Mouse (Mus musculus): ENCODE measurements around the gene Fbxl22. TPM values are rescaled to one million over a fixed set of nuclear protein-coding genes. Genes with fewer than 3 reads are reported as not detected.

Gene Fbxl22
- 1.3 and 1.5 TPM in 2 replicates for polyA plus RNA-seq (2014; fragmentation: Nextera tagmentation; extraction: Ambion mirVana)

GRCm38 (mm10) chr9:66514256-66514770, at the start of gene Fbxl22:
Gene Fbxl22, minus strand, starts transcription at chr9:66514593.
- Histone ChIP-seq H3K9me3 (ENCODE audit: control insufficient read depth, low read length) (no peaks in the 10 kb centered on the region), H3K4me1 (ENCODE audit: control insufficient read depth, insufficient read depth, low read length) (peaks cover 22% of the 10 kb centered on the region; the same call in 1 of the 2 replicates), H3K27me3 (ENCODE audit: control insufficient read depth, insufficient read depth, low read length) (no peaks in the 10 kb centered on the region), H3K9ac (replicated peaks; ENCODE audit: low read depth, low read length) (no peak within 1 kb of the TSS), H3K4me2 (ENCODE audit: low read depth, low read length) (no peak within 1 kb of the TSS), H3K27ac (ENCODE audit: low read depth, low read length) (no peak within 1 kb of the TSS; the same call in 1 of the 2 replicates), H3K4me3 (ENCODE audit: low read depth, low read length) (no peak within 1 kb of the TSS), H3K36me3 (ENCODE audit: control insufficient read depth, insufficient read depth, low read length) (peaks cover 37% of the 10 kb centered on the region)
- WGBS, result 72% methylated on average over 17 of the region's 17 CpGs
- ATAC-seq (ENCODE audit: low read depth), result no peak

DNA sequence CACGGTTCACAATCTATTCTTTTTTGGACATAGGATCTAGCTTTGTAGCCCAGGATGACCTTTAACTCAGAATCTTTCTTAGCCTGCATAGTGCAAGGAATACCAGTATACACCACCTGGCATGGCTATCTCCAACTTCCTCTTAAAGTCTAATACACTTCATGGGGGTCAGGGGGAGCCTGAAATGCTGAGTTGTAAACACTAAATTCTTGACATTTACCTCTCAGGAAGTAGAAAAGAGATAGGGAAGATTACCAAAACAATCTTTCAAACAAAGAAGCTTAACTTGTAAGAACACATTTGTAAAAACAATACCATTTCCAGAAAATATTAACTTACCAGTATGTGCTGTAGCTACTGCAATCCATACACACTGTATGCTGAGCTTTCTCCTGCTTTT, 47.8 kb upstream of the Fbxl22 start:
- Histone ChIP-seq H3K9ac (replicated peaks; ENCODE audit: low read depth, low read length) (no peak overlapping the region), H3K27me3 (ENCODE audit: control insufficient read depth, insufficient read depth, low read length) (no peaks in the 10 kb centered on the region), H3K27ac (ENCODE audit: low read depth, low read length) (no peak overlapping the region), H3K4me1 (ENCODE audit: control insufficient read depth, insufficient read depth, low read length) (no peaks in the 10 kb centered on the region), H3K9me3 (ENCODE audit: control insufficient read depth, low read length) (no peaks in the 10 kb centered on the region), H3K4me2 (ENCODE audit: low read depth, low read length) (no peak overlapping the region), H3K36me3 (ENCODE audit: control insufficient read depth, insufficient read depth, low read length) (no peaks in the 10 kb centered on the region), H3K4me3 (ENCODE audit: low read depth, low read length) (no peak overlapping the region)
- WGBS, result 83% methylated on average over 1 of the region's 1 CpGs
- no peak for ATAC-seq (ENCODE audit: low read depth)

GRCm38 (mm10) chr9:66561496-66561895, 47.1 kb upstream of the Fbxl22 start:
- H3K9ac ChIP-seq (replicated peaks; ENCODE audit: low read depth, low read length), result no peak overlapping the region
- no peak overlapping the region for H3K4me3 ChIP-seq (ENCODE audit: low read depth, low read length)
- H3K36me3 ChIP-seq (ENCODE audit: control insufficient read depth, insufficient read depth, low read length), result no peaks in the 10 kb centered on the region
- H3K27ac ChIP-seq (ENCODE audit: low read depth, low read length), result no peak overlapping the region
- WGBS, result 94% methylated on average over 2 of the region's 2 CpGs
- H3K27me3 ChIP-seq (ENCODE audit: control insufficient read depth, insufficient read depth, low read length), result no peaks in the 10 kb centered on the region
- H3K4me1 ChIP-seq (ENCODE audit: control insufficient read depth, insufficient read depth, low read length), result no peaks in the 10 kb centered on the region
- H3K4me2 ChIP-seq (ENCODE audit: low read depth, low read length), result no peak overlapping the region
- no peak for ATAC-seq (ENCODE audit: low read depth)
- no peaks in the 10 kb centered on the region for H3K9me3 ChIP-seq (ENCODE audit: control insufficient read depth, low read length)

DNA sequence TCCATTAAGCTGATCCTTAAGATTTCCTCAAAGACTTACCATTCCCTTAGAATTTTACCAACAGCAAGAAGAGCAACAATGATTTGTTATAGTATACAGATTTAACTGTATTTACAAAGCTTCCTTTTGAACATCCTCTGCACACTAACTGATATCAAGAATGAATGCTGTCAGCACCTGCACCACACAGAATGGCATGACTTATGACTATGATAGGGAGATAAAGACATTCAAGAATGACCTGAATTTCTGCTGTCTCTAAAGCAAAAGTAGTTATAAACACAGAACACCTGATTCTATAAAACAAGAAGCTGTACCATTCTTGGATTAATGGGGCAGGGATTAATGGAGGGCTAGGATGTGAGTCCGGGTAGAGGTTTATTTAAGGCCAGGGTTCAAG, 46.3 kb upstream of the Fbxl22 start:
- WGBS, result 69% methylated on average over 1 of the region's 1 CpGs
- no peaks in the 10 kb centered on the region for H3K4me1 ChIP-seq (ENCODE audit: control insufficient read depth, insufficient read depth, low read length)
- no peak overlapping the region for H3K4me2 ChIP-seq (ENCODE audit: low read depth, low read length)
- no peaks in the 10 kb centered on the region for H3K27me3 ChIP-seq (ENCODE audit: control insufficient read depth, insufficient read depth, low read length)
- no peaks in the 10 kb centered on the region for H3K9me3 ChIP-seq (ENCODE audit: control insufficient read depth, low read length)
- no peaks in the 10 kb centered on the region for H3K36me3 ChIP-seq (ENCODE audit: control insufficient read depth, insufficient read depth, low read length)
- ATAC-seq (ENCODE audit: low read depth), result no peak
- H3K9ac ChIP-seq (replicated peaks; ENCODE audit: low read depth, low read length), result no peak overlapping the region
- no peak overlapping the region for H3K4me3 ChIP-seq (ENCODE audit: low read depth, low read length)
- H3K27ac ChIP-seq (ENCODE audit: low read depth, low read length), result no peak overlapping the region

- WGBS, result 12% methylated on average over 2 of the region's 2 CpGs
- H3K4me2 ChIP-seq (ENCODE audit: low read depth, low read length), result no peak overlapping the region
- no peaks in the 10 kb centered on the region for H3K4me1 ChIP-seq (ENCODE audit: control insufficient read depth, insufficient read depth, low read length)
- no peak overlapping the region for H3K9ac ChIP-seq (replicated peaks; ENCODE audit: low read depth, low read length)
- H3K36me3 ChIP-seq (ENCODE audit: control insufficient read depth, insufficient read depth, low read length), result no peaks in the 10 kb centered on the region
- no peaks in the 10 kb centered on the region for H3K9me3 ChIP-seq (ENCODE audit: control insufficient read depth, low read length)
- no peak overlapping the region for H3K4me3 ChIP-seq (ENCODE audit: low read depth, low read length)
- H3K27me3 ChIP-seq (ENCODE audit: control insufficient read depth, insufficient read depth, low read length), result no peaks in the 10 kb centered on the region
- no peak overlapping the region for H3K27ac ChIP-seq (ENCODE audit: low read depth, low read length)
- peak; percentile 51; the same call in 1 of the 2 replicates for ATAC-seq (ENCODE audit: low read depth)
Observed at GRCm38 (mm10) chr9:66560295-66560694, 45.9 kb upstream of the Fbxl22 start.

GRCm38 (mm10) chr9:66558971-66559370, 44.6 kb upstream of the Fbxl22 start:
- no peak overlapping the region for H3K9ac ChIP-seq (replicated peaks; ENCODE audit: low read depth, low read length)
- H3K4me3 ChIP-seq (ENCODE audit: low read depth, low read length), result no peak overlapping the region
- no peaks in the 10 kb centered on the region for H3K36me3 ChIP-seq (ENCODE audit: control insufficient read depth, insufficient read depth, low read length)
- H3K27ac ChIP-seq (ENCODE audit: low read depth, low read length), result no peak overlapping the region
- H3K9me3 ChIP-seq (ENCODE audit: control insufficient read depth, low read length), result no peaks in the 10 kb centered on the region
- H3K4me2 ChIP-seq (ENCODE audit: low read depth, low read length), result no peak overlapping the region
- ATAC-seq (ENCODE audit: low read depth), result no peak
- H3K27me3 ChIP-seq (ENCODE audit: control insufficient read depth, insufficient read depth, low read length), result no peaks in the 10 kb centered on the region
- H3K4me1 ChIP-seq (ENCODE audit: control insufficient read depth, insufficient read depth, low read length), result no peaks in the 10 kb centered on the region
- 96% methylated on average over 4 of the region's 4 CpGs for WGBS

DNA sequence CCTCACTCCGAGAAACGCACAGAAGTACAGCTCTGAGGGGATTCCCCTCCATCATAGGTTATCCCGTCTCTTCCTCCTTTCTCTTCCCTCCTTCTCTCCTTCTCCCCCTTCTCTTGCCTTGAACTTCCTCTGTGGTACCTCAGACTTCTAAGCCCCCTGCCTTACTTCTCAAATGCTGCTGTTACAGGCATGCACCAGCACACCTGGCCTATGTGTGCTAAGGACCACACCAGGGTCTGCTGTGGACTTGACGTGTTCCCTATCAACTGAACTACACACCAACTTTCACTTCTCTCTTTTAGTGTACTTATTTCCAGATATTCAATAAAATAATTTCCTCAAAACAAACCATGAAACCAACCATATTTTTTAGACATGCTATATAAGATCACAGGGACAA, 28.4 kb upstream of the Fbxl22 start:
- no peak overlapping the region for H3K4me3 ChIP-seq (ENCODE audit: low read depth, low read length)
- no peak overlapping the region for H3K27ac ChIP-seq (ENCODE audit: low read depth, low read length)
- no peak overlapping the region for H3K9ac ChIP-seq (replicated peaks; ENCODE audit: low read depth, low read length)
- peaks cover 20% of the 10 kb centered on the region for H3K36me3 ChIP-seq (ENCODE audit: control insufficient read depth, insufficient read depth, low read length)
- H3K4me2 ChIP-seq (ENCODE audit: low read depth, low read length), result no peak overlapping the region
- 87% methylated on average over 4 of the region's 4 CpGs for WGBS
- ATAC-seq (ENCODE audit: low read depth), result no peak
- H3K27me3 ChIP-seq (ENCODE audit: control insufficient read depth, insufficient read depth, low read length), result no peaks in the 10 kb centered on the region
- H3K4me1 ChIP-seq (ENCODE audit: control insufficient read depth, insufficient read depth, low read length), result no peaks in the 10 kb centered on the region
- H3K9me3 ChIP-seq (ENCODE audit: control insufficient read depth, low read length), result no peaks in the 10 kb centered on the region

- Histone ChIP-seq H3K4me2 (ENCODE audit: low read depth, low read length) (no peak overlapping the region), H3K9ac (replicated peaks; ENCODE audit: low read depth, low read length) (no peak overlapping the region), H3K4me3 (ENCODE audit: low read depth, low read length) (no peak overlapping the region), H3K36me3 (ENCODE audit: control insufficient read depth, insufficient read depth, low read length) (peaks cover 56% of the 10 kb centered on the region), H3K27ac (ENCODE audit: low read depth, low read length) (no peak overlapping the region), H3K27me3 (ENCODE audit: control insufficient read depth, insufficient read depth, low read length) (no peaks in the 10 kb centered on the region), H3K9me3 (ENCODE audit: control insufficient read depth, low read length) (no peaks in the 10 kb centered on the region), H3K4me1 (ENCODE audit: control insufficient read depth, insufficient read depth, low read length) (0 out of 2 replicates have a peak, but pooled peaks cover 5% of the 10 kb centered on the region)
- ATAC-seq (ENCODE audit: low read depth), result no peak
- WGBS, result 99% methylated on average over 3 of the region's 3 CpGs
Observed at GRCm38 (mm10) chr9:66521595-66521994, 7.2 kb upstream of the Fbxl22 start.

- peaks cover 58% of the 10 kb centered on the region for H3K36me3 ChIP-seq (ENCODE audit: control insufficient read depth, insufficient read depth, low read length)
- H3K4me3 ChIP-seq (ENCODE audit: low read depth, low read length), result no peak overlapping the region
- H3K27me3 ChIP-seq (ENCODE audit: control insufficient read depth, insufficient read depth, low read length), result no peaks in the 10 kb centered on the region
- no peak overlapping the region for H3K4me2 ChIP-seq (ENCODE audit: low read depth, low read length)
- 0 out of 2 replicates have a peak, but pooled peaks cover 5% of the 10 kb centered on the region for H3K4me1 ChIP-seq (ENCODE audit: control insufficient read depth, insufficient read depth, low read length)
- no peak overlapping the region for H3K9ac ChIP-seq (replicated peaks; ENCODE audit: low read depth, low read length)
- H3K9me3 ChIP-seq (ENCODE audit: control insufficient read depth, low read length), result no peaks in the 10 kb centered on the region
- no peak overlapping the region for H3K27ac ChIP-seq (ENCODE audit: low read depth, low read length)
- 95% methylated on average over 4 of the region's 4 CpGs for WGBS
- ATAC-seq (ENCODE audit: low read depth), result no peak
Observed at GRCm38 (mm10) chr9:66520299-66520698, 5.9 kb upstream of the Fbxl22 start.

Data from neural tube, embryonic 14.5 days (tissue).